Mouse (Mus musculus) right cerebral cortex, postnatal 10 days (tissue): Measurements from ENCODE around the gene Trpv1.

Source experiments
- DNase-seq, 2 experiments: peaks; one replicate each; pipeline ENCODE4 v3.0.0; 2021; ENCODE audit warnings: low spot score in 2 of 2

The Trpv1 gene

DNA sequence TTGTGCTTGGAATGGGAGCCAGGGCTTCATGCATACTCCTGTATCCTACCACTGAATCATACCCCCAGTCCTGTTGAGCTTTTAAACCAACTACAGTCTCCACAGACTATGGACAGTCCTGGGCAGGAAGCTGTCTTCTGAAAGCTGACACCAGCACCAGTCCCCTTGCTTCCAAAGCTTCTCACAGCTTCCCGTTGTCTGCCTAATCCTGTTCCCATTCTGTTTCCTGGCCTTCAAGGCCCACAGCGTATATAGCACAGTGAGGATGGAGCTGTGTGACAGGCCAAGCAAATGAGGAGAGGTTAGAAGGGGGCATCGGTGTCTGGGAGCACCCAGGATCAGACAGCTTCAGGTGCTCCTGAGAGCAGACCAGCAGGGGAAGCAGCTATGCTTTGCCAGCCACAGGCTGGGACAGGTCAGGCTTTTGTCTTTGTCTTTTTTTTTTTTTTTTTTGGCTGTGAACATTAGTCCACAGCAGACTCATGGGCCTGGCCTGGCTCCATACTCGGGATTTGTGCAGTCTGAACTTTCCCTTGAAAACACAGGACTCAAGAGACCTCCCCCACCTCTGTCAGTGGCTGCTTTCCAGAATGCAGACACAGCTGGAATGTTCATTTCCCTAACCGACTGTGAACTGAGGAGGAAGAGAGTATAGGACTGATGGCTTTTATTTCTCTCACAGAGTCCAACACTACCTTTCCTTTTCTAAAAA is 2.1 kb downstream of the Trpv1 start:
- peak; percentile 32 to 39 for DNase-seq

GRCm38 (mm10) chr11:73236731-73237130 is 2.6 kb downstream of the Trpv1 start:
- DNase-seq: no peak

DNA sequence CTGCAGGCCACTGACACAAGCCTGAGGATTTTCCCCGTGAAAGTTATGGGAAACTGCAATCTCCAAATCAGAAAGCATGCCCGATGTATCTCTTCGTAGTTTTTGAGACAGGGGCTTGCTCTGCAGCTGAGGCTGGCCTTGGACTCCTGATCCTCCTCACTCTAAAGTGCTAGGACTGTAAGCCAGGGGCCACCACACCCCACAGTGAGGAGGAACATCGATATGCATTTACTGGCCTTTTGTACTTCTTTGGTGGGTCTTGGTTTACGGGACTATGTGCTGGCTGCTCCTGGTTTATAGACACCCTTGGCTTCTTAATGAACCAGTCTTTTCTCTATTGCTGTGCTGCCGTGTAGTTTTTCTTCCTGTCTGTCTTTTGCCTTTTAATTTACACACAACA is 8.1 kb downstream of the Trpv1 start:
- DNase-seq: no peak

DNA sequence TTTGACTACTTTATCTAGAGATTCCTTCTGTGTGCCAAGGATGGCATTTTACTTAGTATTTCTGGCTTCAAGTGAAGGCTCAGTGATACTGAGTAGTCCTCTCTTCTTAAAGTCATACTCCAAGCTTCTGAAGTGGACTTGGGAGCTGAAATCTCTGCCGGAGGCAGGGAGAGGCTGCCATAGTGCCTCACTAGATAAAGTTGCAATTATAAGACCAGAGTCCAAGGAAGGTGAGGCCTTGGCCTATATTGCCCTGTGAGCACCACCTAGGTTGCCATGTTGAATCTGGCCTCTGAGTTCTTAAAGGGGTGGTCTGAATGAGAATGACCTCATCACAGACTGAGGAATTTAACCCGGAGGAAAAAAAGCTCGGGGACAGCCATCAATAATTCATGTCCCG is 8.7 kb downstream of the Trpv1 start:
- no peak for DNase-seq

DNA sequence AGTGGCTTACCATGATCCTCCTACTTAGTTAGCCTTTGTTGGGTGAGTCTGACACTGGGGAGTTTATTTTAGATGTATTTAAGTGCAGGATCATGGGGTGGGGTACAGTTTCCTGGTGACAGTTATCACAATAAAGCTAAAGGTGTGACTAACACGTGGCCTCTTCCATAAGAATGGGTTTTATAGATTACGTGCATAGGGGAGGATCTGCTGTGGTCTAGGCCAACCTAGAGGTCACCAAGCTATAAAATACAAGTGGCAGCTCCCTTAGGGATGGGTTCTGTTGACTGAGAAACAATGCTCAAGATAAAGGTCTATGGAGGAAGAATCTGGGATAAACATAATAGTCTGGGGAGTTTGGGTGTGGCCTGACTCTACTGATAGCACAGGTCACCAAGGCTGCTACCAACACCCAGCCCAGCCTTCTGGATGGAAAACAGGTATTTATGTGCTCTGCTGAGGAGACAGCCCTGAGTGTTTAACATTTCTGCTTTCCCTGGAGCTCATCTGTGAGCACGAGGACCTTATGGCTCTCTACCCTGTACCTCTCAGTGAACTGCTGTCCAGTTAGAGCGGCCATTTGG is 23.4 kb downstream of the Trpv1 start:
- no peak for DNase-seq

GRCm38 (mm10) chr11:73258664-73259063 is 24.6 kb downstream of the Trpv1 start:
- DNase-seq: no peak

GRCm38 (mm10) chr11:73260457-73260856 is 26.4 kb downstream of the Trpv1 start:
- DNase-seq: no peak

GRCm38 (mm10) chr11:73261385-73261784 is 27.3 kb downstream of the Trpv1 start:
- DNase-seq: no peak

GRCm38 (mm10) chr11:73267267-73267666 is 33.2 kb downstream of the Trpv1 start, which contains the start of gene Trpv3:
Gene Trpv3 (plus strand): TSS chr11:73267388.
- DNase-seq: no peak

GRCm38 (mm10) chr11:73274821-73275220 is 40.7 kb downstream of the Trpv1 start:
- no peak for DNase-seq

GRCm38 (mm10) chr11:73280710-73281109 is 46.6 kb downstream of the Trpv1 start:
- no peak for DNase-seq

DNA sequence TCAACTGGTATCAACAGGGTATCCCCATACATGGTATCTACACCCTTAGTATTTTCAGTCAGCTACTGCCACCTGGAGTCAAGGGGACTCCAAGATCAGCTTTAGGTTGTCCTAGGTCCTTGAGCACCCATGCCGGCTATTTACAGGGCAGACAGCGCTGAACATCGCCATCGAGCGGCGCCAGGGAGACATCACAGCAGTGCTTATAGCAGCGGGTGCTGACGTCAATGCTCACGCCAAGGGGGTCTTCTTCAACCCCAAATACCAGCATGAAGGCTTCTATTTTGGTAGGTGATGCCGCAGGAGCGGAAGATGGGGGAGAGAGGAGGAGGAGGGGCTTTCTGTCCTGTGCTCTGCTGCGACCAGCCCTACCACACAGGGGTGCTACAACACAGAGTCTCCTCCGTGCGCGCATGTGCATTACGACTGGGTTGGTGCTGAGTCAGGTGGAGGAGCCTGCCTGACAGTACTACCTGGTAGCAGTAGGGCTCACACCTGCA is 47.5 kb downstream of the Trpv1 start:
- DNase-seq: peak; percentile 83 to 90

GRCm38 (mm10) chr11:73283369-73283768 is 49.3 kb downstream of the Trpv1 start:
- no peak for DNase-seq

DNA sequence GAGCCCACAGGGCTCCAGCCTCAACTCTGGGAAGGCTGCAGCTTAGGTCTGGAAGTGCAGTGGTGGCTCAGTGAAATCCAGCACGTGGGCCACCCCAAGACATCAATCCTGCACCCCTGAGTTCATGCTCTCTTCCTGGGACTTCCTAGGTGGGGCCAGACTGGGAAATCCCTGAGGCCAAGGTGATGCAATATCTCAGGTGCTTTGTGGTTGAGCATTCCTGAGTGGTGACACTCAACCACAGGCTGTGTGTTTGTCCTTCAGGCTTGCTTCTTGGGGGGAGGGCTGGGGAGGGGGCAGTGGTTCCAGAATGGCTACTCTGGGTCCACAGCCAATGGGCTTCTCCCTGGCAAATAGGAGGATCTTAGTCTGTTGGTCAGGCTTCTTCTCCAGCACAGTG is 49.8 kb downstream of the Trpv1 start:
- no peak for DNase-seq

GRCm38 (mm10) chr11:73284351-73284750 is 50.3 kb downstream of the Trpv1 start:
- no peak for DNase-seq

GRCm38 (mm10) chr11:73289621-73290020 is 55.5 kb downstream of the Trpv1 start:
- DNase-seq: no peak

DNA sequence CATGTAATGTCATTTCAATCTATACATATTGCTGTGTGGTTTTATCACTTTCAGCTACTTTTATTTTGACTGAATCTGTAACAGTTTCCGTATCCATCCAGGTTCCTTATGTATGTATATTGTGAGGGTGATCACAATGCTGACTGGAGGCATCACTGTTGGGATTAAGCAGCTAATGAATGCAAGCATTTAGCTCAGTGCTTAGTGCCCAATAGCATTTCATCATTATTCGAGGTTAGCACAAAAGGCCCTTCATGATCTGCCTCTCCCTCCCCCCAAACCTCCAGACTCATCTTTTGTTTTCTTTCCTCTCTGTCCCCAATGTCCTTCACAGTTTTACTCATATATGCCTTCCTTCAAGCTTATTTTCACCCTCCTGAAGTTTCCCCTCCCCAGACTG is 69.0 kb downstream of the Trpv1 start:
- DNase-seq: no peak
